Mouse (Mus musculus) liver, adult 2 months (tissue): ENCODE measurements around the gene Mark1. TPM values are rescaled to one million over a fixed set of nuclear protein-coding genes. Genes with fewer than 3 reads are reported as not detected.

Experiments used
- DNase-seq: peaks from one replicate; pipeline ENCODE4 v3.0.0-alpha.2; 2011; ENCODE audit warnings: low read depth, low spot score; ENCODE audit errors: extremely low read depth
- H3K27ac ChIP-seq: fragments of 200-500 bp; replicated peaks from 2 replicates; pipeline ENCODE4 v1.5.1; 2012; ENCODE audit warnings: low read depth, mild to moderate bottlenecking, control low read depth, inconsistent platforms, low read length; ENCODE audit not compliant: insufficient read depth
- H3K27me3 ChIP-seq: fragments of 200-500 bp; 2 replicates; pipeline ENCODE4 v1.6.1; 2012; ENCODE audit warnings: mild to moderate bottlenecking, moderate library complexity, low read length, inconsistent platforms; ENCODE audit not compliant: control insufficient read depth, insufficient read depth
- H3K36me3 ChIP-seq: fragments of 200-500 bp; 2 replicates; pipeline ENCODE4 v1.6.1; 2012; ENCODE audit warnings: low read length, inconsistent platforms; ENCODE audit not compliant: control insufficient read depth, insufficient read depth
- H3K4me1 ChIP-seq: fragments of 200-500 bp; 2 replicates; pipeline ENCODE4 v1.6.1; 2011; ENCODE audit warnings: low read length; ENCODE audit not compliant: control insufficient read depth, insufficient read depth
- H3K4me3 ChIP-seq: fragments of 200-500 bp; 2 replicates; pipeline ENCODE4 v1.5.1; 2011; ENCODE audit warnings: low read depth, mild to moderate bottlenecking, control low read depth, low read length, moderate library complexity; ENCODE audit not compliant: insufficient read depth
- H3K79me2 ChIP-seq: fragments of 200-500 bp; 2 replicates; pipeline ENCODE4 v1.6.1; 2012; ENCODE audit warnings: inconsistent platforms, mild to moderate bottlenecking, low read length, moderate library complexity; ENCODE audit not compliant: control insufficient read depth, insufficient read depth
- H3K9ac ChIP-seq: fragments of 200-500 bp; 2 replicates; pipeline ENCODE4 v1.6.1; 2012; ENCODE audit warnings: low read depth, mild to moderate bottlenecking, control low read depth, inconsistent platforms, low read length
- CTCF ChIP-seq: fragments of 200-500 bp; IDR thresholded peaks from 2 replicates; pipeline ENCODE4 v1.5.1; 2011; ENCODE audit warnings: low read depth, low read length, control low read depth
- POLR2A ChIP-seq: fragments of 200-500 bp; IDR thresholded peaks from 2 replicates; pipeline ENCODE4 v1.6.1; 2011; ENCODE audit warnings: low read length, control low read depth; ENCODE audit not compliant: insufficient read depth; ENCODE audit errors: extremely low read depth
- WGBS: fragments of 180-500 bp; shearing (Covaris S2); methylation state at CpG from one replicate; pipeline ENCODE4 v1.1.7; 2018; 5-methylcytosine and 5-hydroxymethylcytosine counted together
- polyA plus RNA-seq: library from polyadenylated mRNA; depleted of rRNA; stranded (reverse); fragments of >200 nt; gene quantifications from 2 replicates; pipeline ENCODE4 v1.2.3, GENCODE M21; 2012
- total RNA-seq: library from RNA; depleted of rRNA; stranded (reverse); fragments of >200 nt; gene quantifications from 2 replicates; pipeline ENCODE4 v1.2.3, GENCODE M21; 2014

Mark1 gene
- total and polyA plus RNA-seq, 2 experiments, result 0.46 to 0.64 TPM

DNA sequence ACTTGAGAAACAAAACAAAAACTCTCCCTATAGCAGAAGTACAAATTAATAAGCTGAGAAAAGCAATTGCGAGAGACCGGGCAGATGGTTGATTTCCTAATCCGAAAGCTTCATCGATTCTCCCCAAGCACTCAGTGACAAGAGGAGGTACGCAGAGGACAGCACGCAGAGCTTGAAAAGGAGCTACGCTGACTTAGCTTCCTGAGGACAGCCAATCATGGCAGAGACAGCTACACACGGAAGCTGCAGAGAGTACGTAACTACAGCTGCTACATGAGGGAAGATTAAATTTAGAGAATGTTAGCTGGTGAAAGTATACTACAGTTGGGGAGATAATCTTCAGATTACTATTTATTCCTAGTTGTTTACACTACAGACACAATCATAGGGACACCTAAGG is 40.6 kb downstream of the Mark1 start:
- no peaks in the 10 kb centered on the region for H3K36me3 ChIP-seq
- H3K27me3 ChIP-seq, result no peaks in the 10 kb centered on the region
- no peak overlapping the region for H3K9ac ChIP-seq
- 71% methylated on average over 9 of the region's 9 CpGs for WGBS
- TF ChIP-seq POLR2A, result no peak
- TF ChIP-seq CTCF, result no peak
- no peak for DNase-seq
- no peak overlapping the region for H3K27ac ChIP-seq
- no peaks in the 10 kb centered on the region for H3K79me2 ChIP-seq
- no peak overlapping the region for H3K4me3 ChIP-seq
- H3K4me1 ChIP-seq, result no peaks in the 10 kb centered on the region

GRCm38 (mm10) chr1:184958388-184958787 is 41.0 kb downstream of the Mark1 start:
- TF ChIP-seq POLR2A (no peak), CTCF (no peak)
- WGBS, result 85% methylated on average over 6 of the region's 6 CpGs
- Histone ChIP-seq H3K27ac (no peak overlapping the region), H3K36me3 (no peaks in the 10 kb centered on the region), H3K79me2 (no peaks in the 10 kb centered on the region), H3K9ac (no peak overlapping the region), H3K4me3 (no peak overlapping the region), H3K27me3 (no peaks in the 10 kb centered on the region), H3K4me1 (no peaks in the 10 kb centered on the region)
- no peak for DNase-seq

GRCm38 (mm10) chr1:184951758-184952157 is 47.6 kb downstream of the Mark1 start:
- Histone ChIP-seq H3K79me2 (no peaks in the 10 kb centered on the region), H3K4me1 (no peaks in the 10 kb centered on the region), H3K27ac (no peak overlapping the region), H3K27me3 (no peaks in the 10 kb centered on the region), H3K36me3 (no peaks in the 10 kb centered on the region), H3K9ac (no peak overlapping the region), H3K4me3 (no peak overlapping the region)
- DNase-seq, result no peak
- 72% methylated on average over 5 of the region's 5 CpGs for WGBS
- TF ChIP-seq POLR2A, result no peak
- no peak for TF ChIP-seq CTCF

DNA sequence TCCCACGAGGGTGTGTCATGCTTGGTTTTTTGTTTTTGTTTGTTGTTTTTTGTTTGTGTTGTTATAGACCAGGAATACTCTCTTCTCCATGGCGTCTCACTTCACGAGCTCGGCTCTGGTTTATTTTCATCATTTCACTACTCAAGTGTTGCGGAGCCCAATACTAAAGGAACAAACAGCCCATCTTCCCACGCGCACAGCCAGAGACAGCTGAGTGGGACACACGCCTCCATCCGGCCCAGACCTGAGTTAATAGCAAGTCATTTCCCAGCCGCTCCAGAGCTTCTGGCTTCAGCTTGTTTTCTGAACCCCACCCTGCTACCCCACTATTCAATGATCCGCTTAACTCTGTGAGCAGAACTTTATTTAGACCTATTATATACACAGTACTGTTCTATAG is 48.3 kb downstream of the Mark1 start:
- Histone ChIP-seq H3K36me3 (no peaks in the 10 kb centered on the region), H3K27ac (no peak overlapping the region), H3K27me3 (no peaks in the 10 kb centered on the region), H3K4me1 (no peaks in the 10 kb centered on the region), H3K9ac (no peak overlapping the region), H3K79me2 (no peaks in the 10 kb centered on the region), H3K4me3 (no peak overlapping the region)
- TF ChIP-seq POLR2A (no peak), CTCF (no peak)
- 94% methylated on average over 11 of the region's 11 CpGs for WGBS
- DNase-seq, result no peak

GRCm38 (mm10) chr1:184938106-184938505 is 61.3 kb downstream of the Mark1 start:
- Histone ChIP-seq H3K27me3 (no peaks in the 10 kb centered on the region), H3K27ac (no peak overlapping the region), H3K4me3 (no peak overlapping the region), H3K9ac (no peak overlapping the region), H3K4me1 (no peaks in the 10 kb centered on the region), H3K36me3 (no peaks in the 10 kb centered on the region), H3K79me2 (no peaks in the 10 kb centered on the region)
- WGBS, result 73% methylated on average over 4 of the region's 4 CpGs
- DNase-seq, result no peak
- TF ChIP-seq CTCF (no peak), POLR2A (no peak)

DNA sequence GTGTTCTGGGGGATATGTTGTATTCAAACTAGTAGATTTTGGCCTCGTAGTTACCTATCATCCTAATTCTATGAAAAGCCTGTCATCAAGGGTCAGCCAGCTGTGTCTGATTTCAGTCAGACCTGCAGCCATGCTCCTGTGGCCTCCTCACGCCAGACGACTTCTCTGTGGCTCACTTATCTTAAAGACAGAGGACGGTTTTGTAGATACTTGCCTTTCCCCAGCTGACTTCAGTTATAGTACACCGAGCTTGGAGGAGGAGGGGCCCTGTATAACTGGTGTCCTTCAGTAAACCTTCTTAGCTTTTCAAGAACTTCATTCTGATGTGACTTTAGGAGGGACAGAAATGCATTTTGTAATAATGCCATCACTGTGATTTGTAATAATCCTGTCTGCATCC is 63.4 kb downstream of the Mark1 start:
- Histone ChIP-seq H3K4me1 (no peaks in the 10 kb centered on the region), H3K27ac (no peak overlapping the region), H3K79me2 (no peaks in the 10 kb centered on the region), H3K4me3 (no peak overlapping the region), H3K27me3 (no peaks in the 10 kb centered on the region), H3K36me3 (no peaks in the 10 kb centered on the region), H3K9ac (no peak overlapping the region)
- 79% methylated on average over 5 of the region's 5 CpGs for WGBS
- DNase-seq, result no peak
- TF ChIP-seq POLR2A (no peak), CTCF (no peak)
